Mouse (Mus musculus) stomach, postnatal 0 days (tissue): ENCODE results near the gene Prr13.

ENCODE experiments used
- CTCF ChIP-seq: IDR thresholded peaks from 2 replicates; pipeline ENCODE4 v1.5.1; 2016; ENCODE audit warnings: antibody characterized with exemption, low read depth, mild to moderate bottlenecking, moderate library complexity
- EP300 ChIP-seq: optimal IDR thresholded peaks from 2 replicates; pipeline ENCODE3; 2016; ENCODE audit warnings: antibody characterized with exemption

GRCm38 (mm10) chr15:102460971-102461370 lies 2.1 kb downstream of the Prr13 start:
- no peak for TF ChIP-seq CTCF
- no peak for TF ChIP-seq EP300
